Mouse (Mus musculus): ENCODE data around the gene Havcr2. TPM values are rescaled to one million over a fixed set of nuclear protein-coding genes. Genes with fewer than 3 reads are reported as not detected.
"Not testable (repeated sequence)": the region's sequence is repeated elsewhere in the genome, so short reads cannot be mapped to it uniquely, and the experiment has no call there.

Gene Havcr2
- 0.14 and 0.22 TPM in 2 replicates for polyA plus RNA-seq (2012; rRNA removed)

DNA sequence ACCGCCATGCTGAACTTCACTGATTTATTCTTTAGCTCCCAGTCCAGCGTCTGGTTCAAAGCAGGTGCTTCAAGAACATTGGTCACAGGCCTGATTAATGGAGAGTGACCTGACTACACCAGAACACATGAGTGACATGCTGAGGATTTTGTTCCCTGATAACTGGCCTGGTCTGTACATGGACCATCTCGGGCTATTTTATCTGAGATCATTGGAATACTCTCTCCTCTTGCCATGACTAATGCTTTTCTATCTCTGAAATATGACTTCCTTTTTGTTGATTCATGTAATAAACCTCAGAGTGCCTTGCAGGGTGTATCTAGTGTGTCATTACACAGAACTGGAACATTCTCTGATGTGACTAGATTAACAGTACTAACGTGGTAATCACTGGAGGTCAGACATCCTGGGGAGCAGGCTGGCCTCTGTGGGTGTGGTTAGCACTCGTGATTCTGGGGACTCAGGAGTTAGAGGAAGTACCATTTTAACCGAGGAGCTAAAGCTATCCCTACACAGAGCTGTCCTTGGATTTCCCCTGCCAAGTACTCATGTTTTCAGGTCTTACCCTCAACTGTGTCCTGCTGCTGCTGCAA is at the start of gene Havcr2:
Gene Havcr2 (plus strand): TSS at position 483 of the 593 bp plus-strand sequence.
- no peak for DNase-seq (ENCODE audit: low read depth)

DNA sequence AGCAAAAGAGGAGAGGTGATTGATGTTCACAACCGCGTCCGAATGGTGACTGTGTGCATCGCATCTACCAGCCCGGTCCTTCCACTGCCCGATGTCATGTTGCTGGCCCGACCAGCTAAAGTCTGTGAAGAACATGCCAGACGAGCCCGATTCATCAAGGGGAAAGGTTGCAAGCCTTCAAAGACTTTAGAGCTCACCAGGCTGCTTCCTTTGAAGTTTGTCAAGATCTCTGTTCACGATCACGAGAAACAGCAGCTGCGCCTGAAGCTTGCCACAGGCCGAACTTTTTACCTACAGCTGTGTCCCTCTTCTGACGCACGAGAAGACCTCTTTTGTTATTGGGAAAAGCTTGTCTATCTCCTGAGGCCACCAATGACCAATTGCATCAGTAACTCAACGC is 49.7 kb upstream of the Havcr2 start:
- no peak for DNase-seq (ENCODE audit: low read depth)

DNA sequence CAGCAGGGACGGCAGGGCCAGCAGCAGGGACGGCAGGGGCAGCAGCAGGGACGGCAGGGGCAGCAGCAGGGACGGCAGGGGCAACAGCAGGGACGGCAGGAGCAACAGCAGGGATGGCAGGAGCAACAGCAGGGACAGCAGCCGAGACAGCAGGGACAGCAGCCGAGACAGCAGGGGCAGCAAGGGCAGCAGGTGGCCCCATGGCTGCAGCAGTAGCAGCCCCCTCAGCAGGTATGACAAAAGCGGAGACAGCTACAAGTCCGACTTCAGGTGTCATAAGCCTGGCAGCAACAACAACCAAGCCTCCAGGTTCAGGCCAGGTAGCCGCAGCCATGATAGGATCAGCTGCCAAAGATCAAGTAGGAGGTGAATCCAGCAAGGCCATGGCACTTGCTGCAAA is 48.0 kb upstream of the Havcr2 start:
- no peak for DNase-seq (ENCODE audit: low read depth)

DNA sequence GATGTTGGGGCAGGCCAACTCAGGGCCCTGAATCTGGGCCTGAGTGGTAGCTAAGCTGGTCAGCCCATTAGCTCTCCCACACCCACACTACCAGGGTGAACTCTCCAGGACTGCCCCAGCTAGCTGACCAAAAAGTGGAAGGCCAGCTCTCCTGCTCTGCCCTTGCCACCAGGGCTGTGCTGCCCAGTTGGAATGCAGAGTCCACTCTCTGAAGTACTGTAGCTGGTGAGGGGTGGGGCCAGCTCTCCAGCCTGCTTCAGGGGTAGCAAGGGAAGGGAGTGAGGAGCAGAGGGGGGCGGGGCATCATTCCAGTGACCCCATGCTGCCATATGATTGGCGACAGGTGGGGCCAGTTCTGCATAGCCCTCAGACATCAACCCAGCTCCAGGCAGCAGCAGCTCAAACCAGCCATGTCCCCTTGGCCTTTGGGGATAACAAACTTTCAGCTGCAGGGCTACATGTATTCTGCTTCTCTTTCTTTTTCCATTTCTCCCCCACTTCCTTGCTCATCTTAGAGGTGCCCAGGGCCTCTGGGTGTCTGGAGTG is 44.6 kb upstream of the Havcr2 start:
- DNase-seq (ENCODE audit: low read depth), result no peak

DNA sequence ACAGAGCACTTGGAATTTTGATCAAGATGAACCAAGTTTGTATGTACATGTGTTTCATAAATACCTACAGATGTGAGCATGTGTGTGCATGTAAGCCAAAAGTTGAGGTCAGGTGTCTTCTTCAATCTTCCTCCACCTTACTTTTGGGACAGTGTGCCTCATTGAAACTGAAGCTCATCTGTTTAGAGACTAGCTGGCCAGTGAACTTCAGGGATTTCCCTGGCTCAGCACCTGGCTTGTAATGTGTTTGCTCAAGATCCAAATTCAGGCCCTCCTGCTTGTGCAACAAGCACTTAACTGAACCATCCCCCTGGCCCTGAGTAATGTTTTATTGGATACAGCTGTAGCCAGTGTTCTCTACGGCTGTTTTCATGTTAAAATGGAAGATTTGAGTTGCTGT is 36.3 kb upstream of the Havcr2 start:
- DNase-seq (ENCODE audit: low read depth), result no peak

- no peak for DNase-seq (ENCODE audit: low read depth)
Measured at GRCm38 (mm10) chr11:46418860-46419259, 35.9 kb upstream of the Havcr2 start.

GRCm38 (mm10) chr11:46421086-46421888 is 33.4 kb upstream of the Havcr2 start:
- no peak for DNase-seq (ENCODE audit: low read depth)

- DNase-seq (ENCODE audit: low read depth), result not testable (repeated sequence)
Measured at GRCm38 (mm10) chr11:46428131-46428530, 26.6 kb upstream of the Havcr2 start.

DNA sequence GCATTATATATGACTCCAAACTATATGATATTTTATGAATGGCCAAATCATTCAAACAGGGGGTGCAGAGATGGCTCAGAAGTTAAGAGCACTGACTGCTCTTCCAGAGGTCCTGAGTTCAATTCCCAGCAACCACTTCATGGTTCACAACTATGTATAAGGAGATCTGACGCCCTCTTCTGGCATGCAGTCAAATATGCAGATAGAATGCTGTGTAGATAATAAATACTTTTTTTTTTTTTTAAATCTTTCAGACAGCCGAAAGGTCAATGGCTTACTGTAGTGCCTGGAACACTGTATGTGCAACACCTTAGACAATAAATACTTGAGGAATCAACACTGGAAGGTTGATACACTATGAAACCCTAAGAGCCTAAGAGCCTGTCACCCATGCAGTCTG is 24.6 kb upstream of the Havcr2 start:
- no peak for DNase-seq (ENCODE audit: low read depth)

DNA sequence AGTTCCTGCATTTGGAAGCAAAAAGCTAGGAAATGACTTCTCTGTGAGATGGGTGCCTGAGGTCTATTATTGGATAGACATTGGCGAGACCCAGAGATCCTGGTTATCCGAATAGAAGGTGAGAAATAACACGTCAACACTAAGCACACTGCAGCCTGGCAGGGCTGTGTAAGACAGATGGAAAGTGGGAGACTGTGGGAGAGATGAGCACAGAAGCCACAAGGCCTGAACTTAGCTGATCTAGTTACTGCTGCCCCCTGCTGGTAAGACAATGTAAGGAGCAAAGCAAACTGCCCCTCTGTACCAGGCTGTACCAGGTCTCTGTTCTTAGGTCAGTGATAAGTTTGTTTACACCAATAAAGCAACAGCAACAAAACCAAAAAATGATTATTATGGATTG is 23.6 kb upstream of the Havcr2 start:
- no peak for DNase-seq (ENCODE audit: low read depth)

DNA sequence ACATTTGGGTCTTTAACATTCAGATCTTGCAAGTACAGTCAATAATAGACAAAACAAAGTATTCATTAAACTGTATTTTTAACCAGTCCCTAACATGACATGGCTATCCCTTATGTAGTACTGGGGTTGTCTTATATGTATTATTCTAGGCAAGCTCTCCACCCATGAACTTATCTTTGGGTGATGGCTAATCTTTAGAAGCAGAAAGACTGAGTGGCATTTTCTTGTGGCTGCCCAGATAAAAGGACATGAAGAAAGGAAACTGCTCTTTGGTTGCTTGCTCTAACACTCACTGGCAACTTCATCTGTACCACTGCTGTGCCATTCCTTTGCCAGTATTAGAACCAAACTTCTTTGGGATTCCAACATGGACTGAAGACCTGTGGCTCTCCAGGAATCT is 19.4 kb upstream of the Havcr2 start:
- DNase-seq (ENCODE audit: low read depth), result no peak

DNA sequence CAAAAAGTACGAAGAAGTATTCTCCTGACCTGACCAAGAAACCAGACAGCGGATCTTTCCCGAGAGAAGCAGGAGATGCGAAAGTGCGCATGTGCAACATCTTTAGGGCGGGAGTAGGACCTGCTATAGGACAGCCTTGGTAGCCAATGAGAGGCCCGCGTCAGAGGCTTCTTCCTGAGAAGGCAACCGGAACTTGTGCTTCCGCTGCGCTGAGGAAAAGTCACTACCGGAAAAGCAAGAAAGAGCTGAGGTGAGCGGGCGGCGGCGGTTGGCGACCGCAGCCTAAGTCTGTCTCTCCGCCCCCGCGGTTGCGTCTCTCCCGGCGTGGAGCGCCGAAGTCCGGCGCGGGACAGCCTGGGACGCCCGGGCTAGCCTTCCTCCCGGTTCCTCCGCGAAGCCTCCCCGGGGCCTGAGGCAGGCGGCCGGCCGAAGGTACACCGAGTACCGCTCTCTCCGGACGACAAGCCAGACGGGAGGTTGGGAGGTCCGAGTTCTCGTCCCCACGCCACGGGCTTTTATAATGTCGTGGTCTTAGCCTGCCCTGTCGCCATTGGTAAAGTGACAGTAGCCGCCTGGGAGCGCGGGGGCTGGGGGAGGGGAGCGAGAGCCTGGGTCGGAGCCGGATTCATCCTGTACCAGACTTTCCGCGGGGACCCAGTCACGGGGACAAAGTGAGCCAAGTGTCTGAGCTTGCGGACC is 17.8 kb upstream of the Havcr2 start, which contains the start of gene Med7:
Gene Med7 (plus strand): TSS at position 166 of the 699 bp plus-strand sequence.
- DNase-seq (ENCODE audit: low read depth), result peak; percentile 89

- DNase-seq (ENCODE audit: low read depth), result no peak
Measured at GRCm38 (mm10) chr11:46437459-46438000, 17.2 kb upstream of the Havcr2 start.

DNA sequence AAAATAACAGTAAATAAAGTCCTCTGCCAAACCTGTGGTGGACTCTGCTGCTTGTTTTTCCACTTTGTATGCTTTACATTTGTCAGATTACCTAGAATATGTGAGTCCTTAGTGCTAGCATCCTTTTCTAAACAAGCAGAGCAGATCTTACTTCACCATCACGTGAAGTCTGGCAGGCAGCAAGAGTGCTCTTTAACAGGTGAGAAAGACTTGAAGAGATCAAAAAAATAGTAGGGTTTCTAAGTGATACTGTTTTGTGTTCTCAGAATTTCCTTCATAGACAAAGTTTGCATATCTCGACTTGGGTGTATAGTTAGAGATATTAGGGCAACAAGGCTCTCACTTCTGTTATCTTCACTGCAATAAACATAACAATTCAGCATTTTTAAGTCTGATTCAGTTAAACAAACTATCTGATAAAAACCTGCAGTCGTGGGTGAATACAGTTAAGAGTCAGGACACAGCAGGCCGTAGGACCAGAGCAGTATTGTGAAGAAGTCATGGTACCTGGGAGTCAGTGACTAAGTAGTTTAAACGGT is 15.7 kb upstream of the Havcr2 start:
- DNase-seq (ENCODE audit: low read depth), result no peak

DNA sequence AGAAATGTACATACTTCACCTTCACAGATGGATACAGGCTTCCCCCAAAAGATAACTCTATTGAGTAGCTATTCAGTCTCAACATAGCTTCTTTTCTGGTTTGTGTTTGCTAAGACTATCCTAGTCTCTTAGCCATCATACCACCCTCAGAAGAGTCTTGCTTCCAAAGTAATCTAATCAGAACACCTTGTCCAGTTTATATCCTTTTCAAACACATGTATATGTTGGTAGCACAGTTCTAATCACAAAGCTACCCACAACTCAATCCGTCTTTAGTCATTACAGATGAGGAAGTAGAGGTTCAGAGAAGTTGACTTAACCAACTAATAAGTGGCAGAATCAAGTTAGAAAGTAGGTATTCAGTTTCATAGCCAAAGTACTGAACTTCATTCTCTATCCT is 13.0 kb upstream of the Havcr2 start:
- no peak for DNase-seq (ENCODE audit: low read depth)

DNA sequence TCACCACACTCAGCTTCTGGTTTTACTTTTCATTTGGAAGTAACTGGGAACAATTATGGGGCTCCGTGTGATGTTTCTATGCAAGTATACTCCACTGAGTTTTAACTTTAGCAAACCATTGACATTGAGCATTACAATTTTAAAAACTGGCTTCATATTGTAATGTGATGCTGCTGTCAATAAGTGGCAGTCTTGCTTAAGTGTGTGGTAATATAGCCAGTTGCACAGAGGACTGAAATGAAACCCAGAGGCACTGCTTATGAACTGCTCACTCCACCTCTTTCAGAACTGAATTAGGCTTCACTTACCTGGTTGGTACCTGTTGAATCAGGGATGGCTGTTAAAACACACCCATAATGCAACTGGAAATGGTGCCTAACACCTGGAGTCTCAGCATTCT is 11.6 kb upstream of the Havcr2 start:
- no peak for DNase-seq (ENCODE audit: low read depth)

GRCm38 (mm10) chr11:46443979-46444378 is 10.8 kb upstream of the Havcr2 start:
- DNase-seq (ENCODE audit: low read depth), result no peak

- no peak for DNase-seq (ENCODE audit: low read depth)
Measured at GRCm38 (mm10) chr11:46446150-46446549, 8.6 kb upstream of the Havcr2 start.

- DNase-seq (ENCODE audit: low read depth), result no peak
Measured at GRCm38 (mm10) chr11:46447644-46448484, 6.9 kb upstream of the Havcr2 start.

- DNase-seq (ENCODE audit: low read depth), result no peak
Measured at GRCm38 (mm10) chr11:46449461-46450080, 5.2 kb upstream of the Havcr2 start.
